Mouse (Mus musculus): Measurements from ENCODE around the gene Clstn1.

DNA sequence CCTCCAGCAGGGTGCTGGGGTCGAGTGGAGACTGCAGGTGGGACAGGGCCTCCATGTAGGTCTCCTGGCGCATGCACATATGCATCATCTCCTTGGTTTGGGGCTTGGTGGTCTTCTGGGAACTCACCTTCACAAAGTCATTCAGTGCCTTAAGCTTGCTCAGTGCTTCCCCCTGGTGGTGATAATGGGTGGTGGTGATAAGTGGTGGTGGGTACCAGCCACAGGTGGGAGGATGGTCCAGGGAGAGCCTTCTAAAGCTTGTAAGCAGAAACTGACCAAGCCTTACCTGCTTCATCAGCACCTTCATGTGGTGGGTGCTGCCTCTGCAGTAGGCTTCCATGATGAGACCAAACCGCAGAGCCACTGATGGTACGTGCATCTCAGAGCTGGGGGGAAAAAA, 68.0 kb downstream of the Clstn1 start:
- TF ChIP-seq POLR2A (IDR thresholded peaks at IDR 0.05; ENCODE audit: insufficient read depth, low read depth, low read length) (no peak), CTCF (IDR thresholded peaks at IDR 0.05) (peak; percentile 81), EP300 (IDR thresholded peaks at IDR 0.05; ENCODE audit: insufficient read depth, low read depth, low read length) (no peak)

Measured in heart, adult 2 months (tissue).